Mouse (Mus musculus) mouse embryonic stem cell (cell line): ENCODE results near the gene Vmn1r22.
"Not testable (repeated sequence)": the region's sequence is repeated elsewhere in the genome, so short reads cannot be mapped to it uniquely, and the experiment has no call there.

Experiments
- in situ Hi-C, 2 experiments: fragments of 300-500 bp; cut with MboI; formaldehyde crosslinking; loops; 1 replicate in 1 of 2; 3 replicates in 1 of 2; pipeline ENCODE4 v1.14.3; 2019 to 2020; ENCODE audit warnings: low sequenced_read_pairs in 2 of 2, low pct_unique_long_range_greater_than_20kb in 1 of 2, mixed read lengths in 1 of 2; ENCODE audit not compliant: unreplicated experiment in 1 of 2

Vmn1r22 gene

DNA sequence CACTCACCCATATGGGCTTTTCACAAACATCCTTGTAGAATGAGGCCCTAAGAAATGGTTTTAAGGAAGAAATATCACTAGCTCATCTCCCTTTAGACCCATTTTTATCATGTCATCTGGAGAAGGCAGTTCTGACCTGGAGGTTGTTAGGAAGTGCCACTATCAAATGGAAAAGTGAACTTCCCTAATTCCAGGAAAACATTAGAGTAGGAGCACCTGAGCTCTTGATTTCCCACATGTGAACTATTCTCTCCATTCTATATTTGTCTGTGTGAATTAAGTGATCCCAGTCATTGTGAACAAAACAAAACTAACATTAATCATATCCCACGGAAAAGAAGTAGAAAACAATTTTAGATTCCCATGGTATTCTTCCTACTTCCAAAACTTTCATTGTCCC is at the start of gene Vmn1r22:
TSS of gene Vmn1r22 (minus strand) at position 101 of the 400 bp plus-strand sequence.
- in situ Hi-C loops, result no loop called here

GRCm38 (mm10) chr6:57926738-57927137 is 18.9 kb upstream of the Vmn1r22 start, which contains the start of gene Vmn1r23:
Gene Vmn1r23 (minus strand): TSS chr6:57926838.
- in situ Hi-C loops, result no loop called here

- in situ Hi-C loops, result no loop called here
These were observed 48.5 kb downstream of the Vmn1r22 start for GRCm38 (mm10) chr6:57859043-57860042.

GRCm38 (mm10) chr6:57851177-57851576 is 56.7 kb downstream of the Vmn1r22 start:
- in situ Hi-C loops, result not testable (repeated sequence)

DNA sequence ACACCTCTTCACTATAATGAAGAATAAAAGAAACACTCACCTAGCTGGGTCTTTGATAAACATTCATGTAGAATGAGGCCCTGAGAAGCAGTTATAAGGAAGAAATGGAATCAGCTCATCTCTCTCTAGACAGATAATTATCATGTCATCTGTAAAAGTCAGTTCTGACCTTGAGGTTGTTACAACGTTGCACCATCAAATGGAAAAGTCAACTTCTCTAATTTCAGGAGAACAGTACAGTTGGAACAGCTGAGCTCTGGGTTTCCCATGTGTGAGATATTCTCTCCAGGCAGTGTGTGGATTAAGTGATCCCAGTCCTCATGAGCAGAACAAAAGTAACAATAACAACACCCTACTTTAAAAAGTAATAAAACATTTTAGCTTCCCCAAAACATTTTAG is 57.5 kb downstream of the Vmn1r22 start, which contains the start of gene Vmn1r21:
TSS of gene Vmn1r21 (minus strand) at position 58 of the 400 bp plus-strand sequence.
- in situ Hi-C loops, result no loop called here
